Mouse (Mus musculus) retina, embryonic 14.5 days (tissue): ENCODE results near the gene Oosp2.

ENCODE experiments used
- DNase-seq: peaks from one replicate; pipeline ENCODE4 v3.0.0-alpha.2; 2015; ENCODE audit warnings: low spot score

The Oosp2 gene

GRCm38 (mm10) chr19:11660459-11660858, at the start of gene Oosp2:
Oosp2 (minus strand) TSS chr19:11660559.
- no peak for DNase-seq

- no peak for DNase-seq
These were observed 38.0 kb upstream of the Oosp2 start for GRCm38 (mm10) chr19:11698342-11698741.

DNA sequence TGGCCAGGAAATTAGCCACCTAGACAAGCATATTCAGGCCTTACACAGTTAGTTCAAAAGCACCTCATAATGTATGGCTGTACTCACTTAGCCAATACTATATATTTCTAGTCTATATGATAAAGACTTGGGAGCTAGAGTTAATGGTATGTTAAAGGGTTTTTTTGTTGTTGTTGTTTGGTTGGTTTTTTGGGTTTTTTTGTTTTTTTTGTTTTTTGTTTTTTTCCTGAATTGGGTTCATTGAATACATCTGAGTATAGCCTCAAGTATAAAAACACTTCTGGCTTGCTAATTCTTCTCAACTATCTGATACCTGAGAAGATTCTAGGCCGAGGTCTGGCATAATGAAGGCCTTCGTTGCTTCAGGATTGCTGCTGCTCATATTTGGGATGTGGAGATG, 36.4 kb upstream of the Oosp2 start, which contains the start of gene Oosp3:
Oosp3 (plus strand) TSS at position 301 of the 400 bp plus-strand sequence.
- no peak for DNase-seq

DNA sequence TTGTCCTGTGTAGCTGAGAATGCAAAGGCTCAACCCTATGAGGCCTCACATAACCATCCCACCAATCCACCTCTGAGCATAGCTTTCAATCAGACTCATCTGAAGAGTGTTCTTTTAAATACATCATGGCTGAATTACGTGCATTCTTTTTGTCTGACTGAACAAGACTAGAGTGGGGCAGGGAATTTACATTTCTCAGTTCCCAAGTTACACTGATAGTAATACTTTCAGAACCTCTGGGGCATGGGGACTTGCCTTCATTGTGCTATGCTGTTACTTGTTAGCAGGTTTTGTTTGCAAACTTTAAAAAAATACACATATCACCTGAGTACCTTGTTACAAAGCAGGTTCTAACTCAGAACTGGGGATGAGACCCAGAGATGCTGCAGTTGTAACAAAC, 31.1 kb upstream of the Oosp2 start:
- DNase-seq, result no peak

DNA sequence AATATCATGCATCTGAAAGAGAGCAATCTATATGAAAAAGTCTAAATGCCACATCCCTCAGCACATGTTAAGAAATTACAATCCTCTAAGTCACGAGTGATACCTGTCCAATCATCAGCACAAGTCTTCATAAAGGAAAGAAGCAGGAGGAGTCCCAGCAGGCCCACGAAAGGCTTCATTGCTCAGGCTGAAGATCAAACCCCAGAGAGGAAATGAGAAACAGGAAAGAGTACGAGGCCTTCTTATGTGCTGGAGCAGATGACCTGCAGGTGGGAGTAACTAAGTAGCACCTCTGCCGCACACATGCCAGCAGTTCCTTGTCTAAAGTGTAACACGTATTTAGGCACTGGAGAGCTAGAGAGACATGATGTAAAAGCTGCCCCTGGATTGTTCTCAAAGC, 30.5 kb upstream of the Oosp2 start, which contains the start of gene Oosp1:
Oosp1 (minus strand) TSS at position 312 of the 400 bp plus-strand sequence.
- DNase-seq, result no peak

- no peak for DNase-seq
These were observed 1.2 kb upstream of the Oosp2 start for GRCm38 (mm10) chr19:11661562-11661961.

GRCm38 (mm10) chr19:11659142-11659541, 1.2 kb downstream of the Oosp2 start:
- no peak for DNase-seq

DNA sequence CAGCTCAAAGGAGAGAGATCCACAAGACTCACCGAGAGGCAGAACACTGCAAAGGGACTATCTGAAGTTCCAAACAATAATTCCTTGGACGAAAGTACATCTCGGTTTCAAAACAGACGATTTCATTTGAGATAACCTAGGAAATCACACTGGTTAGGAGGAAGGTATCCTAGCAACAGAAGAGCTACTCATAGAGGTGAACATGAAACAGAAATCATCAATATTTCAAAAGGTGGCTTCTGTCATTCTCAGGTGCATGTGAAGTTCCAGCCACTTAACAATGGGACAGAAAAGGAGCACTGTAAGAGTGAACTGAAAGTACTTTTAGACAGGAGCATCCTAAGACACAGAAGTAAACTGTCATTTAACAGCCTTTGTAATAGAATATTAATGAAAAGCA, 10.8 kb downstream of the Oosp2 start:
- no peak for DNase-seq

DNA sequence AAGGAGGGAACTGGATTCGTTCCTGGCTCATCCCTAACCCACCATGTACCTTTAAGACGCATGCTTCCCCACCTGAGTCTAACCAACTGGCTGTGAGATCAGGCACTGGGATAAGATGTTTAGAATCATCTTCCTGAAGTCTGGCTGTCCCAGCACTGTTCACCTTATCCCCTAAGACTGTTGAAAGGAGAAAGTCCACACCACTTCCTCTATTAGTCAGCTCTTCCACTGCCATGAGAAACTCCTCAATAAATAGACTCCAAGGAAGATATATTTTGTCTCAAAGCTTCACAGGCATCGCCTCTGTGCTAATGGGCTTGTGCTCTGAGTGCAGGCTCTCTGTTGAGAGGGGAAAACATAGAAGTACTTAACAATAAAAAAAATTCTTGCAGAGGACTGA, 14.2 kb downstream of the Oosp2 start:
- no peak for DNase-seq

DNA sequence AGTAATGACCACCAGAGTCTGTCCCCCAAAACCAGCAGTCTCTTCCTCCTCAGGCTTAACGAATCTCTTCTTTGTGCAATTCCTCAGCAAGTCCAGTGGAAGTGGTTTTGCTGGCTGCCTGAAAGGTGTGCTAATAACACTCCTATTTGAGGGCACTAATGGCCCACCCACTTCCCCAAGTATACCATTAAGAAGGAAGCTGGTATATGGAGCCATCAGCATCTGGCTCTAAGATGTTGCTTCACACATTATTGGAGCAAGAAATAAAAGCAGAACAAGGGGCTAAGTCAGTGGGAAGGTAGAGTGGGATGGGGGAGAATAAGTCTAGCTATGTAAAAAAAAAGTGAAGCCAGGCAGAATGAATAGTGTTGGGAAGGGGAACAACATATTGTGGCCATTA, 19.6 kb downstream of the Oosp2 start, which contains the start of gene Ms4a3:
Ms4a3 (minus strand) TSS at position 120 of the 400 bp plus-strand sequence.
- DNase-seq, result no peak

DNA sequence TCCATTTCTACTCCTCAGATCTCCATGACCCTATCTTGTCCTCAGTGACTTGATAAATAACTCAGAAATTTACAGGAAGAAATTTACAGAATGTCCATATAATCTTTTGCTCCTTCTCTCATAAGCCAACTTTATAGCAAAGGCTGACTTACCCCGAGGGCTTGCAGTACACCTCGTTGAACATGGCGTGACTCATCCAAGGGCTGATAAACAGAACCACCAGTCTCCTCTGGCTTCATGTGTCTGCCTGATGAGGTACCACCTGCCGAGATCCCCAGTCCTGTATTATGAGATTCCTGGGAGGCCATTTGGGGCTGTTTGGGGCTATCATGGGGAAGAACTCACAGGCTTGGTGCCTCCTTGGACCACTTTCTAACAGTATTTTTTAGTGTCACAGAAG, 21.3 kb downstream of the Oosp2 start:
- DNase-seq, result no peak

DNA sequence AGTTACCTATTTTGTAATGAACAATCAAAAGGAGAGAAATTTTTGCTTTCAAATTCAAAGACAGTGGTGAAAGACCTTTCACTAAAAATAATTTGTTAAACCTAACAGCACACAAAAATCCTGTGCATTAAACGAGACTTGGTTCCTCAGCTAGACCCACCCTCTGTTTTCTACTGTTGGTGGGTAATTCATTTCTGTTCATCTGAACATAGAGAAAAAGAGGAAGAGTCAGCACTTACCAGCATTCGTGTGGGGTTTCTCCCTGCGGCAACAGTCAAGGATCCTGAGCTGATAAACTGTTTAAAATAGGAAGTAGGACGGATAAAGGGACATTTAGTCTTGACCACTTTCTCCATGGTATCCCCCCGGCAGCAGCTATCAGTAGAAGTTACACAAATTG, 24.8 kb downstream of the Oosp2 start:
- DNase-seq, result no peak

DNA sequence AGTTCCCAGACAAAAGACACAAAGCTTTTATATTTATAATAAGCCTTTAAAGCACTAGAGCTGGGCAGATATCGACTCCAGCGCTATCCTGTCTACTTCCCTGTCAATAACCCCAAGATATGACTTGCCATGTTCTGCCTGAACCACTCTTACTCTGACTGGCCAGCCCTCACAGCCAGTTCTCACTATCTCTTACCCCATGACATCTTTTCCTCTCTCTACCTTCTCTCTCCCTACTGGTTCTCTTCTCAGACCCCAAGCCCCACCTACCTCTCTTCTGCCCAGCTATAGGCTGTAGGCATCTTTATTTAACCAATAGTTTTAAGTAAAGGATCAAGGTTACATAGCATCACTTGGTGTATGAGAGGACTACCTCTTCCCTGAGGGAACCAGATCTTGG, 26.0 kb downstream of the Oosp2 start:
- no peak for DNase-seq

GRCm38 (mm10) chr19:11633732-11634131, 26.6 kb downstream of the Oosp2 start:
- DNase-seq, result no peak

DNA sequence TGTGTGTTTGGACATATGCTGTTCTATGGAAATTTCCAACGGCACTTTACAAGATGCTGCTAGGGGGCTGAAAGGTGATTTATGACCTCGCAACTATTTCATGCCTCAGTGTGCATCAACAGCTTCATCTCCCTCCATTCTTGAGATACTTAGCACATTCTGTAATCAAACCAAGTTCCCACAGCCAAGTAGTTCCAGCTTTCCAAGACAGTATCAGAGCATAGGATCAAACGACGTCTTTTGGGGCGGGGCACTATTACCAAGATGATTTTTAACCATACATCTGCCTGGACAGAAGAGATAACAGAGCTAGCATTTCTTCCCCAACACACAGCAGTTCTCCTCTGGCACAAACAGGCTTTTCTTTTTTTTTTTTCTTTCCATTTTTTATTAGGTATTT, 35.1 kb downstream of the Oosp2 start:
- no peak for DNase-seq

- no peak for DNase-seq
These were observed 35.6 kb downstream of the Oosp2 start for GRCm38 (mm10) chr19:11624800-11625199.

DNA sequence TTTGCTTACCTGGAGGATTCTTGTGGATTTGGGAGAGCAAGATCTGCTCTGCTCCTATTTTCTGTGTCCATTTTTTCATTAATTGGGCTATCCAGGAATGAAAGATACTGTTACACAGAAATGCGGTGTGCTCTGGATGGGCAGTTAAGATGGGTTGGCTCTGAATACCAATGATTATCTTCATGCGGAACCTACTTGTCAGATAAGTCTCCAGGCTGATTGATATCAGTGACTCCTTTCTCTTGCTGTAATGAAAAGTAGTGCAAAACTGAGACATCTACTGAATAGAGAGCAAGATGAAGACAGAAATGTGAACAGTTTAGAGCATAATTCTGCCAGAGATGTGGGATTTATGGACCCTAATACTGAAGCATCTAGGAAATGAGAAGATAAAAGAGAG, 36.8 kb downstream of the Oosp2 start, which contains the start of gene Ms4a2:
Ms4a2 (minus strand) TSS at position 169 of the 400 bp plus-strand sequence.
- no peak for DNase-seq

GRCm38 (mm10) chr19:11617983-11618382, 42.4 kb downstream of the Oosp2 start:
- DNase-seq, result no peak

GRCm38 (mm10) chr19:11614805-11615204, 45.6 kb downstream of the Oosp2 start:
- DNase-seq, result no peak

GRCm38 (mm10) chr19:11613776-11614443, 46.4 kb downstream of the Oosp2 start:
- DNase-seq, result no peak

GRCm38 (mm10) chr19:11613084-11613483, 47.3 kb downstream of the Oosp2 start:
- no peak for DNase-seq

DNA sequence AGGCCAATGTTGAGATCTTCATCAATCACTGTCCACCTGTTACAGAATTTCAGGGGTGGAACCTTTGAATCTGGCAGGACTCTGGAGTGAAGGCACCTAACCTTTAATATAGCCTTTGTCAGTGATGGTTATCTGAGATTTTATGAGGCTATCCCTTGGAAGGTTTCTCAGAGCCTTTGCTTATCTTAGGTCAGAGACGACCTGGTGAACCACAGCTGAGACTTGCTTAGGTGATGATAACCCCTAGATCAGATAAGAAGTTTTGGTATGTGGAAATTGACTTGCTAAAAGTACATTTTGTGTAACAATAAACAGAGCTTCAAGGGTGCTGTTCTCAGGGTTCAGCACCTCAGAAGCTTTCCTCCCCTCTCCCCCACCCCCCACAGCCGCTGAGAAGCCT, 48.1 kb downstream of the Oosp2 start:
- no peak for DNase-seq

DNA sequence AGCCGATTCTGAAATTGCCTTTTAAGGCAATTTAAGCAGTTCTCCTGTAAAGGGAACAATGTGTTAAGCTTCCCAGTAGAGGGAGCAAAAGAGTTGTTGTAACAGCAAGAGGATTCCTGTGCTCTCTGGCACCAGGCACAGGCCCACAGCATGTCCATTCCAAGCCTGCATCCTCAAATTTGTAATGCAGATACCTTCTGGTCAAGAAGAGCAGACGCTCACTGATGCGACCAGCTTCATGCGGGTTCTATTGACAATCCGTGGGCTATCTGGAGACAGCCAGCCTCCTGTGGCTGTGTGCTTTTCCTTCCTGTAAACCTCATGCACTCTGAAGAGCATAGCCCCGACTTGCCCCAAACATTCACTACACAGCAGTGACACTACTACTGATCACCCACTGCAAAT, 48.8 kb downstream of the Oosp2 start:
- peak; percentile 73 for DNase-seq

DNA sequence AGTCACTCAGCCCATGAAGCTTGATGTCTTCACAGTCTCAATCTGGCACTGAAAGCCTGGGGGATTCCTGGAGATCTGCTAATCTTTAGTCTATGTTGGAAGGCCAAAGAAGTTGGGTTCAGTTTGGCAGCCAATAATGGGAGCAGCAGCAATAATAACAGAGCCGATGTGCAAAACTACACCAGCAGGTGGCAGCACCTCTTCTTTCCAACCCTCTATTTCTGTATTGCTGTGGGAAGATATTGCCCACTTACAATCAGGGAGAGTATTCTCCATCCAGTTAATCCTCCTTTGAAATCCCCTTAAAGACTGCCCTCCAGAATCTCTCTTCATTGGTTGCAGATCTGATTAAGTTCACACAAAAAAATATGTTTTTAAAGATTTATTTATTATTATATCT, 52.2 kb downstream of the Oosp2 start:
- DNase-seq, result peak; percentile 74
